In the genomic region with DNA sequence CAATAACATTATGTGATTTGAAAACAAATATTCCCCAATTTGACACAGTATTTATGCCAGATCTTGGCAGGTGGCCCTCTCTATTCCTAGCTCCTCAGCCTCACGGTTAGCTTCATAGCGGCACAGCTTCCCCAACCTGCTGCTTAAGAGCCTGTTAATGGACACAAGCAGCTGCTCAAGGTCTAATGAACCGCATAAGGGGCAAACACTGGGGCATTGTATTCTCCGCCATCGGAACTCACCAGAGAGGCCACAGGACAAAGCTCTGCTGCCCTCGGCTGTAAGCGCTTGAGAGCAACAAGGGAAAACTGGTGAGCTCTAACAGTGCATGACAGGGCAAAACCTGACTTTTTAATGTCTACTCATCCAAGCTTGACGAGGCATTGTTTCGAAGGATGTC, we compare ENCODE assay signal across 9 mouse cellular contexts. TPM values are rescaled to one million over a fixed set of nuclear protein-coding genes. Genes with fewer than 3 reads are reported as not detected.
A peak's percentile ranks its signal among the peaks of the same experiment; 100 is the strongest.
DNase-seq lines count a peak whose midpoint lies in the region; ATAC-seq and TF ChIP-seq lines count a peak whose summit lies in the region.
"Had no signal": no experiment of that assay in that cellular context is flagged by ENCODE, and none has a peak within 500 bp of the region (broad histone marks: within the 10 kb centered on the region; RNA-seq: fewer than 3 reads in every experiment).

No protein-coding gene starts in this region.

- H3K79me2 ChIP-seq in heart, adult 2 months (replicated peaks; ENCODE audit: control insufficient read depth, insufficient read depth, low read length): no peaks in the 10 kb centered on the region

- peaks cover 21% of the 10 kb centered on the region for H3K4me1 ChIP-seq in neural tube, embryonic 15.5 days
- H3K4me1 ChIP-seq in hindbrain, embryonic 14.5 days (replicated peaks; ENCODE audit: control insufficient read depth, insufficient read depth, low read length): peaks cover 8% of the 10 kb centered on the region; the same call in 1 of the 2 replicates
- no peaks in the 10 kb centered on the region; the same call in 1 of the 2 replicates for H3K4me1 ChIP-seq in heart, adult 2 months (ENCODE audit: control insufficient read depth, insufficient read depth, low read length)

- no peak overlapping the region for H3K27ac ChIP-seq in neural tube, embryonic 15.5 days (replicated peaks)
- H3K27ac ChIP-seq in hindbrain, embryonic 14.5 days: no peak overlapping the region
- H3K27ac ChIP-seq in heart, adult 2 months: no peak overlapping the region
- H3K27ac ChIP-seq: heart, embryonic 13.5 days; macrophage had no signal

- H3K9ac ChIP-seq in neural tube, embryonic 15.5 days (replicated peaks): no peak overlapping the region
- no peak overlapping the region for H3K9ac ChIP-seq in hindbrain, embryonic 14.5 days
- no peak overlapping the region for H3K9ac ChIP-seq in heart, adult 2 months (ENCODE audit: low read depth, low read length)
- H3K9ac ChIP-seq: heart, embryonic 13.5 days had no signal

- H3K4me2 ChIP-seq in neural tube, embryonic 15.5 days: no peak overlapping the region
- H3K4me2 ChIP-seq in hindbrain, embryonic 14.5 days (replicated peaks): no peak overlapping the region
- H3K4me2 ChIP-seq: heart, embryonic 13.5 days had no signal

- no peak for TF ChIP-seq EP300 in heart, adult 2 months (IDR thresholded peaks at IDR 0.05; ENCODE audit: insufficient read depth, low read depth, low read length)

- TF ChIP-seq POLR2A in heart, adult 2 months (IDR thresholded peaks at IDR 0.05; ENCODE audit: insufficient read depth, low read depth, low read length): no peak

- WGBS in neural tube, embryonic 15.5 days: 22% methylated on average over 9 of the region's 9 CpGs
- 8% methylated on average over 9 of the region's 9 CpGs for WGBS in hindbrain, embryonic 14.5 days
- WGBS in heart, adult 2 months: 79% methylated on average over 9 of the region's 9 CpGs

- no peak for TF ChIP-seq CTCF in heart, adult 2 months (IDR thresholded peaks at IDR 0.05)

- ATAC-seq in neural tube, embryonic 15.5 days (ENCODE audit: low FRiP score): no peak
- peak; percentile 57; the same call in 1 of the 2 replicates for ATAC-seq in hindbrain, embryonic 14.5 days (ENCODE audit: low FRiP score)

- H3K4me3 ChIP-seq in neural tube, embryonic 15.5 days (replicated peaks): no peak overlapping the region
- no peak overlapping the region for H3K4me3 ChIP-seq in hindbrain, embryonic 14.5 days (replicated peaks; ENCODE audit: low read length)
- H3K4me3 ChIP-seq in heart, adult 2 months: no peak overlapping the region
- H3K4me3 ChIP-seq: heart, embryonic 13.5 days had no signal

- no peaks in the 10 kb centered on the region for H3K9me3 ChIP-seq in neural tube, embryonic 15.5 days (replicated peaks)
- no peaks in the 10 kb centered on the region for H3K9me3 ChIP-seq in hindbrain, embryonic 14.5 days (ENCODE audit: control insufficient read depth, low read length)
- H3K9me3 ChIP-seq: heart, embryonic 13.5 days had no signal

- H3K27me3 ChIP-seq in neural tube, embryonic 15.5 days (replicated peaks): no peaks in the 10 kb centered on the region
- no peaks in the 10 kb centered on the region for H3K27me3 ChIP-seq in hindbrain, embryonic 14.5 days (ENCODE audit: control insufficient read depth, insufficient read depth, low read length)
- H3K27me3 ChIP-seq in heart, adult 2 months (ENCODE audit: control insufficient read depth, insufficient read depth, low read length): no peaks in the 10 kb centered on the region
- H3K27me3 ChIP-seq: heart, embryonic 13.5 days had no signal

- peak; percentile 45 for DNase-seq in neural tube, embryonic 10.5 days (ENCODE audit: extremely low spot score, low spot score)
- DNase-seq in embryo, embryonic 10 days (ENCODE audit: low spot score): peak; percentile 66
- DNase-seq in hindbrain, embryonic 14.5 days (ENCODE audit: low spot score): peak; percentile 45
- peak; percentile 89 for DNase-seq in retina, embryonic 14.5 days (ENCODE audit: low spot score)
- DNase-seq in thymus, postnatal 10 days (ENCODE audit: low spot score in 2 of 2): no peak
- DNase-seq in heart, adult 2 months: no peak

- H3K36me3 ChIP-seq in neural tube, embryonic 15.5 days: no peaks in the 10 kb centered on the region
- H3K36me3 ChIP-seq in hindbrain, embryonic 14.5 days (replicated peaks; ENCODE audit: control insufficient read depth, insufficient read depth): no peaks in the 10 kb centered on the region
- H3K36me3 ChIP-seq in heart, adult 2 months (ENCODE audit: control insufficient read depth, insufficient read depth, low read length): no peaks in the 10 kb centered on the region; the same call in 1 of the 2 replicates
- H3K36me3 ChIP-seq: heart, embryonic 13.5 days had no signal

- intact Hi-C loops in heart, adult 2 months (cut with DNase I): no loop called here

RNA-seq across cellular contexts. Expression of a gene that starts 2.0 kb away (rescaled TPM):
- 5.9 and 6.6 TPM in 2 replicates for polyA plus RNA-seq in neural tube, embryonic 15.5 days (2015; fragmentation: Nextera tagmentation; extraction: Ambion mirVana)
- 6.7 and 7.1 TPM in 2 replicates for polyA plus RNA-seq in hindbrain, embryonic 14.5 days (2014; fragmentation: Nextera tagmentation; extraction: Ambion mirVana)
- total RNA-seq in heart, adult 2 months (2021): under 1 TPM; 0.18 to 0.23 TPM
- 0.02 and 0.03 TPM in 2 replicates for polyA plus RNA-seq in heart, adult 2 months (2012; rRNA removed)
- polyA plus RNA-seq: macrophage had no signal

Comparison
In these comparisons a context has a peak if more than half of its experiments do, and no peak if none do; other contexts are left out.
1. DNase-seq: peak in neural tube, embryonic 10.5 days (single experiment), embryo, embryonic 10 days (single experiment), hindbrain, embryonic 14.5 days (single experiment) and retina, embryonic 14.5 days (single experiment); none in thymus, postnatal 10 days (0 of 2) and heart, adult 2 months (0 of 2).